Mouse (Mus musculus): Measurements from ENCODE around the gene Zp3.

DNA sequence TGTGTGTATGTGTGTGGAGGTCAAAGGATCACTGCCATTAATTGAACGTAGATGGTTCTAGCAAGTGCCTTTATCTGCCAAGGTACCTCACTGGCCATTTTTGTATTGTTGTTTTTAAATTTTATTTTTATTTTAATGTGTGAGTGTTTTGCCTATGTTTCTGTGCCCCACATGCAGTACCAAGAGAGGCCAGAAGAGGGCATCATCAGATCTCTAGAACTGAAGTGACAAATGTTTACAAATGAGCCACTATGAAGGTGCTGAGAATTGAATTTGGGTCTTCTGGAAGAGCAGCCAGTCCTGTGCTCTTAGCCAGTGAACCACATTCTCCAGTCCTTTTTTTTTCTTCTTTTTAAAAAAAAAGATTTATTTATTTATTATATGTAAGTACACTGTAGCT is 11.1 kb upstream of the Zp3 start:
- TF ChIP-seq TAL1 (IDR thresholded peaks at IDR 0.05; ENCODE audit: low read length) (no peak), GATA1 (IDR thresholded peaks at IDR 0.05; ENCODE audit: low read length) (no peak)
